In genomic region chr2:34056552-34056951, GRCm38 (mm10) we compare ENCODE assay signal across 28 mouse cellular contexts.
DNase-seq lines count a peak whose midpoint lies in the region; ATAC-seq and TF ChIP-seq lines count a peak whose summit lies in the region.
"Had no signal": no experiment of that assay in that cellular context is flagged by ENCODE, and none has a peak within 500 bp of the region (broad histone marks: within the 10 kb centered on the region; RNA-seq: fewer than 3 reads in every experiment).

No protein-coding gene starts in this region.

- no peaks in the 10 kb centered on the region for H3K36me3 ChIP-seq in forebrain, embryonic 16.5 days (ENCODE audit: control insufficient read depth, insufficient read depth)
- H3K36me3 ChIP-seq in forebrain, embryonic 13.5 days (ENCODE audit: poor library complexity, severe bottlenecking): no peaks in the 10 kb centered on the region
- H3K36me3 ChIP-seq in midbrain, embryonic 13.5 days: no peaks in the 10 kb centered on the region
- no peaks in the 10 kb centered on the region for H3K36me3 ChIP-seq in midbrain, embryonic 10.5 days
- no peaks in the 10 kb centered on the region for H3K36me3 ChIP-seq in midbrain, embryonic 15.5 days (replicated peaks)
- H3K36me3 ChIP-seq in lung, postnatal 0 days (ENCODE audit: insufficient read depth, low read length): no peaks in the 10 kb centered on the region
- H3K36me3 ChIP-seq: heart, embryonic 12.5 days; limb, embryonic 12.5 days; liver, embryonic 15.5 days; midbrain, embryonic 12.5 days; neural tube, embryonic 12.5 days had no signal

- no peak for TF ChIP-seq CTCF in lung, postnatal 0 days (IDR thresholded peaks at IDR 0.05)

- peak overlapping the region; percentile 54 for H3K27ac ChIP-seq in forebrain, embryonic 16.5 days (ENCODE audit: low read length)
- no peak overlapping the region for H3K27ac ChIP-seq in forebrain, embryonic 13.5 days
- H3K27ac ChIP-seq in midbrain, embryonic 13.5 days: peak overlapping the region; percentile 44; the same call in 1 of the 2 replicates
- no peak overlapping the region for H3K27ac ChIP-seq in midbrain, embryonic 10.5 days (replicated peaks)
- H3K27ac ChIP-seq in midbrain, embryonic 15.5 days: peak overlapping the region; percentile 42; the same call in 1 of the 2 replicates
- no peak overlapping the region for H3K27ac ChIP-seq in lung, postnatal 0 days (ENCODE audit: low read length)
- H3K27ac ChIP-seq: gastrocnemius, adult 2 months; layer of hippocampus, adult 2 months; left cerebral cortex, adult 2 months; limb, embryonic 12.5 days; liver, embryonic 15.5 days; midbrain, embryonic 12.5 days; neural tube, embryonic 12.5 days had no signal

- no peak for DNase-seq in midbrain, embryonic 10.5 days (ENCODE audit: low spot score)
- no peak for DNase-seq in spleen, postnatal 10 days (ENCODE audit: low spot score in 2 of 2)
- DNase-seq in lung, postnatal 0 days (ENCODE audit: low spot score): no peak
- DNase-seq: adrenal gland, postnatal 25 days; cerebellum, adult 2 months; gastrocnemius, adult 2 months; gastrocnemius, postnatal 36 days; heart, adult 18-20 months; kidney, adult 2 months; kidney, postnatal 36 days; lung, embryonic 14.5 days; right cerebral cortex, adult 18-20 months; spleen, adult 18-20 months; thymus, adult 2 months; thymus, postnatal 36 days had no signal

- ATAC-seq in forebrain, embryonic 16.5 days: peak; percentile 63; the same call in 1 of the 2 replicates
- ATAC-seq in forebrain, embryonic 13.5 days: no peak
- ATAC-seq in midbrain, embryonic 13.5 days: no peak
- no peak for ATAC-seq in midbrain, embryonic 15.5 days (replicated peaks)
- ATAC-seq in lung, postnatal 0 days: no peak
- ATAC-seq: Patski had no signal

- H3K27me3 ChIP-seq in forebrain, embryonic 16.5 days (replicated peaks; ENCODE audit: control insufficient read depth, insufficient read depth, low read length): no peaks in the 10 kb centered on the region
- H3K27me3 ChIP-seq in forebrain, embryonic 13.5 days: no peaks in the 10 kb centered on the region
- H3K27me3 ChIP-seq in midbrain, embryonic 13.5 days: no peaks in the 10 kb centered on the region
- H3K27me3 ChIP-seq in midbrain, embryonic 10.5 days (ENCODE audit: low read depth, poor library complexity, severe bottlenecking): no peaks in the 10 kb centered on the region
- H3K27me3 ChIP-seq in midbrain, embryonic 15.5 days (replicated peaks): no peaks in the 10 kb centered on the region
- no peaks in the 10 kb centered on the region for H3K27me3 ChIP-seq in lung, postnatal 0 days (replicated peaks; ENCODE audit: insufficient read depth, low read length)
- H3K27me3 ChIP-seq: heart, embryonic 12.5 days; liver, embryonic 15.5 days; midbrain, embryonic 12.5 days; neural tube, embryonic 12.5 days had no signal

- no peak overlapping the region for H3K9ac ChIP-seq in forebrain, embryonic 16.5 days (replicated peaks; ENCODE audit: low read depth, low read length)
- H3K9ac ChIP-seq in forebrain, embryonic 13.5 days: no peak overlapping the region
- no peak overlapping the region for H3K9ac ChIP-seq in midbrain, embryonic 13.5 days (replicated peaks)
- H3K9ac ChIP-seq in midbrain, embryonic 15.5 days: no peak overlapping the region
- no peak overlapping the region for H3K9ac ChIP-seq in lung, postnatal 0 days (replicated peaks; ENCODE audit: low read depth)
- H3K9ac ChIP-seq: heart, embryonic 12.5 days; limb, embryonic 12.5 days; liver, embryonic 15.5 days; lung, embryonic 14.5 days; midbrain, embryonic 12.5 days; neural tube, embryonic 12.5 days had no signal

- no peak overlapping the region for H3K4me3 ChIP-seq in forebrain, embryonic 16.5 days (replicated peaks; ENCODE audit: low read length)
- H3K4me3 ChIP-seq in forebrain, embryonic 13.5 days: no peak overlapping the region
- H3K4me3 ChIP-seq in midbrain, embryonic 13.5 days (replicated peaks): no peak overlapping the region
- H3K4me3 ChIP-seq in midbrain, embryonic 10.5 days: no peak overlapping the region
- H3K4me3 ChIP-seq in midbrain, embryonic 15.5 days: no peak overlapping the region
- no peak overlapping the region for H3K4me3 ChIP-seq in lung, postnatal 0 days (ENCODE audit: low read depth, low read length)
- H3K4me3 ChIP-seq: gastrocnemius, adult 2 months; heart, embryonic 12.5 days; layer of hippocampus, adult 2 months; left cerebral cortex, adult 2 months; limb, embryonic 12.5 days; liver, embryonic 15.5 days; midbrain, embryonic 12.5 days; myocyte; neural tube, embryonic 12.5 days had no signal

- H3K4me1 ChIP-seq in forebrain, embryonic 16.5 days (replicated peaks; ENCODE audit: control insufficient read depth, insufficient read depth, low read length): peaks cover 5% of the 10 kb centered on the region; the same call in 1 of the 2 replicates
- no peaks in the 10 kb centered on the region for H3K4me1 ChIP-seq in forebrain, embryonic 13.5 days
- H3K4me1 ChIP-seq in midbrain, embryonic 13.5 days (replicated peaks): no peaks in the 10 kb centered on the region
- 0 out of 2 replicates have a peak, but pooled peaks cover 3% of the 10 kb centered on the region for H3K4me1 ChIP-seq in midbrain, embryonic 10.5 days
- no peaks in the 10 kb centered on the region for H3K4me1 ChIP-seq in midbrain, embryonic 15.5 days
- no peaks in the 10 kb centered on the region for H3K4me1 ChIP-seq in lung, postnatal 0 days (ENCODE audit: insufficient read depth, low read depth, low read length)
- H3K4me1 ChIP-seq: heart, embryonic 12.5 days; liver, embryonic 15.5 days; midbrain, embryonic 12.5 days; neural tube, embryonic 12.5 days had no signal

- no peak for TF ChIP-seq EP300 in lung, postnatal 0 days (IDR thresholded peaks at IDR 0.05)

- WGBS in forebrain, embryonic 16.5 days: 40% methylated on average over 13 of the region's 13 CpGs
- WGBS in forebrain, embryonic 13.5 days: 63% methylated on average over 13 of the region's 13 CpGs
- 64% methylated on average over 13 of the region's 13 CpGs for WGBS in midbrain, embryonic 13.5 days
- WGBS in midbrain, embryonic 10.5 days: 85% methylated on average over 13 of the region's 13 CpGs
- 61% methylated on average over 13 of the region's 13 CpGs for WGBS in midbrain, embryonic 15.5 days
- WGBS in lung, postnatal 0 days: 74% methylated on average over 13 of the region's 13 CpGs

- peak overlapping the region; percentile 24; the same call in 1 of the 2 replicates for H3K4me2 ChIP-seq in forebrain, embryonic 16.5 days (ENCODE audit: low read length)
- H3K4me2 ChIP-seq in forebrain, embryonic 13.5 days: no peak overlapping the region
- H3K4me2 ChIP-seq in midbrain, embryonic 13.5 days (replicated peaks): no peak overlapping the region
- H3K4me2 ChIP-seq in midbrain, embryonic 15.5 days: no peak overlapping the region
- H3K4me2 ChIP-seq in lung, postnatal 0 days (replicated peaks; ENCODE audit: low read depth, low read length): no peak overlapping the region
- H3K4me2 ChIP-seq: heart, embryonic 12.5 days; limb, embryonic 12.5 days; liver, embryonic 15.5 days; lung, embryonic 14.5 days; midbrain, embryonic 12.5 days; neural tube, embryonic 12.5 days had no signal

- no peaks in the 10 kb centered on the region for H3K9me3 ChIP-seq in forebrain, embryonic 16.5 days (ENCODE audit: control insufficient read depth, low read length)
- no peaks in the 10 kb centered on the region for H3K9me3 ChIP-seq in forebrain, embryonic 13.5 days (replicated peaks)
- H3K9me3 ChIP-seq in midbrain, embryonic 13.5 days: no peaks in the 10 kb centered on the region
- H3K9me3 ChIP-seq in midbrain, embryonic 10.5 days (replicated peaks): no peaks in the 10 kb centered on the region
- no peaks in the 10 kb centered on the region for H3K9me3 ChIP-seq in midbrain, embryonic 15.5 days
- H3K9me3 ChIP-seq in lung, postnatal 0 days (ENCODE audit: low read length): no peaks in the 10 kb centered on the region
- H3K9me3 ChIP-seq: limb, embryonic 12.5 days; liver, embryonic 15.5 days; midbrain, embryonic 12.5 days; neural tube, embryonic 12.5 days had no signal

Comparison
In these comparisons a context has a peak if more than half of its experiments do, and no peak if none do; other contexts are left out.
1. H3K27ac ChIP-seq: peak in forebrain, embryonic 16.5 days (single experiment), midbrain, embryonic 13.5 days (single experiment) and midbrain, embryonic 15.5 days (single experiment); none in forebrain, embryonic 13.5 days (single experiment), midbrain, embryonic 10.5 days (single experiment) and lung, postnatal 0 days (single experiment).